Mouse (Mus musculus) NIH3T3 (cell line): ENCODE results near the gene Ctr9.
A peak's percentile ranks its signal among the peaks of the same experiment; 100 is the strongest.

Experiments
- DNase-seq: peaks from one replicate; pipeline ENCODE4 v3.0.0-alpha.2; 2012; ENCODE audit warnings: low read depth

The Ctr9 gene

GRCm38 (mm10) chr7:111029046-111029553 lies 349 bp downstream of the Ctr9 start:
- DNase-seq: no peak

- DNase-seq: no peak
Observed at GRCm38 (mm10) chr7:111048920-111049319, 20.2 kb downstream of the Ctr9 start.

- peak; percentile 88 for DNase-seq
Observed at GRCm38 (mm10) chr7:111049652-111050421, 21.1 kb downstream of the Ctr9 start.

- no peak for DNase-seq
Observed at GRCm38 (mm10) chr7:111055221-111055620, 26.5 kb downstream of the Ctr9 start.

- peak; percentile 59 for DNase-seq
Observed at GRCm38 (mm10) chr7:111055984-111056657, 27.4 kb downstream of the Ctr9 start.

GRCm38 (mm10) chr7:111059527-111059926 lies 30.8 kb downstream of the Ctr9 start:
- no peak for DNase-seq

GRCm38 (mm10) chr7:111062971-111063370 lies 34.2 kb downstream of the Ctr9 start:
- DNase-seq: no peak

- no peak for DNase-seq
Observed at GRCm38 (mm10) chr7:111068181-111068580, 39.4 kb downstream of the Ctr9 start.

GRCm38 (mm10) chr7:111069439-111070166 lies 40.9 kb downstream of the Ctr9 start:
- DNase-seq: no peak

- DNase-seq: peak; percentile 31
Observed at GRCm38 (mm10) chr7:111070167-111070496, 41.4 kb downstream of the Ctr9 start.

GRCm38 (mm10) chr7:111072410-111072809 lies 43.7 kb downstream of the Ctr9 start:
- DNase-seq: no peak

GRCm38 (mm10) chr7:111075288-111075687 lies 46.5 kb downstream of the Ctr9 start:
- no peak for DNase-seq

GRCm38 (mm10) chr7:111078271-111078670 lies 49.5 kb downstream of the Ctr9 start:
- DNase-seq: no peak

GRCm38 (mm10) chr7:111080026-111080425 lies 51.3 kb downstream of the Ctr9 start:
- peak; percentile 18 for DNase-seq

GRCm38 (mm10) chr7:111080876-111081275 lies 52.1 kb downstream of the Ctr9 start:
- no peak for DNase-seq

- DNase-seq: peak; percentile 89
Observed at GRCm38 (mm10) chr7:111082043-111082821, 53.5 kb downstream of the Ctr9 start.

- DNase-seq: peak; percentile 98
Observed at GRCm38 (mm10) chr7:111082822-111083732, 54.3 kb downstream of the Ctr9 start, which contains the start of gene Eif4g2. Gene Eif4g2, minus strand, starts transcription at chr7:111083030.

GRCm38 (mm10) chr7:111083733-111084120 lies 55.0 kb downstream of the Ctr9 start:
- peak; percentile 52 for DNase-seq

GRCm38 (mm10) chr7:111084443-111084842 lies 55.7 kb downstream of the Ctr9 start:
- DNase-seq: peak; percentile 39

GRCm38 (mm10) chr7:111085153-111085552 lies 56.4 kb downstream of the Ctr9 start:
- DNase-seq: no peak

GRCm38 (mm10) chr7:111095169-111095568 lies 66.4 kb downstream of the Ctr9 start:
- DNase-seq: peak; percentile 22
